Mouse (Mus musculus): Measurements from ENCODE around the gene Nox1. TPM values are rescaled to one million over a fixed set of nuclear protein-coding genes. Genes with fewer than 3 reads are reported as not detected.

Gene Nox1
- polyA plus RNA-seq (2012; fragmentation: generic; extraction: Trizol) = under 1 TPM; 0.09 to 0.12 TPM

GRCm38 (mm10) chrX:134221856-134222255, at the start of gene Nox1:
Gene Nox1 (minus strand): TSS chrX:134221956.

GRCm38 (mm10) chrX:134187201-134187600, 34.6 kb downstream of the Nox1 start, which contains the start of gene Arl13a:
Gene Arl13a (plus strand): TSS chrX:134187501.

DNA sequence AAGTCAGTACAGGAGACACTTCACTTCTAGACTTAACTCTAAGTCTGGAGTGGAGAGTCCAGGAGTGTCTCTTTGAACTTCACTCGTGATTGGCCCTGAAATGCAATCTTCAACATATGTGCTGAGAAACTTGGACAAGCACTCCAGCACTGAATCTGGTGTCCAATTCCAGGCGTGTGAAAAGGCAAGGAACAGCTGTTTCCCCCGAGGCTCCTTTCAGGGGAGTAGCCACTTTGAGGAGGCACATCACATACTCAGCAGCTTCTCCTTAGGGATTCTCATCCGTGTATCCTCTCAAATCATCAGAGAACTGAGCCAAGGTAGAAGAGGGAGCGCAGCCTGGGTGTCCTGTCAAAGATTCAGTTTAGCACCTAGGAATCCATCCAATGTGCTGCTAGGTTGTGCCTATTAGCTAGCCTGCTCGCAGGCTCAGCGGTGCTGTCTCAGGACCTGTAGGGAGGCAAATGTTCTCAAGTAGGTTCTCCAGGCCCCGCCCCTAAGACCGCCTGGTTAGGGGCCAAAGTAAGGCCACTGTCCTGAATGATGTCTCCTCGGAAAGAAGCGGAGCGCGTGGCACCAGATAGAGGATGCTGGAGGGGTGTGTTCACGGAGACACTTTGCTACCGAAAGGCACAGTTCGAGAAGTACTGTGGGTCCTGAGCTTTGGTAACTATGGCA, 59.6 kb downstream of the Nox1 start, which contains the start of gene Xkrx:
Xkrx (minus strand) TSS at position 34 of the 678 bp plus-strand sequence.

GRCm38 (mm10) chrX:134058987-134059712, 162.6 kb downstream of the Nox1 start, which contains the start of gene Cstf2:
Gene Cstf2 (plus strand): TSS chrX:134059187.

Other genes starting within 250 kb of the Nox1 start
- not detected for gene Sytl4, start 240.1 kb downstream of the Nox1 start, polyA plus RNA-seq (2012; fragmentation: generic; extraction: Trizol)
- gene Cstf2, start 162.8 kb downstream of the Nox1 start, polyA plus RNA-seq (2012; fragmentation: generic; extraction: Trizol) = 1 to 10 TPM; 4.8 to 5.3 TPM
- under 1 TPM in 1 of 2 experiments, not detected in 1; 0.22 TPM for gene Xkrx, start 59.9 kb downstream of the Nox1 start, polyA plus RNA-seq (2012; fragmentation: generic; extraction: Trizol)
- gene Arl13a, start 34.5 kb downstream of the Nox1 start, polyA plus RNA-seq (2012; fragmentation: generic; extraction: Trizol) = not detected
- gene Trmt2b, start 55.0 kb upstream of the Nox1 start, polyA plus RNA-seq (2012; fragmentation: generic; extraction: Trizol) = 10 to 100 TPM in 1 of 2 experiments, 1 to 10 TPM in 1; 2.4 to 12.2 TPM
- not detected for gene Tmem35a, start 73.3 kb upstream of the Nox1 start, polyA plus RNA-seq (2012; fragmentation: generic; extraction: Trizol)
- gene Cenpi, start 86.1 kb upstream of the Nox1 start, polyA plus RNA-seq (2012; fragmentation: generic; extraction: Trizol) = 1 to 10 TPM; 1.2 to 5.3 TPM
- under 1 TPM; 0.08 to 0.60 TPM for gene Drp2, start 182.6 kb upstream of the Nox1 start, polyA plus RNA-seq (2012; fragmentation: generic; extraction: Trizol)

All from C3H10T1/2 (cell line).